In genomic region chr2:119896553-119897089, GRCm38 (mm10) we compare ENCODE assay signal across 8 mouse cellular contexts. TPM values are rescaled to one million over a fixed set of nuclear protein-coding genes. Genes with fewer than 3 reads are reported as not detected.
DNase-seq lines count a peak whose midpoint lies in the region; ATAC-seq and TF ChIP-seq lines count a peak whose summit lies in the region.

No protein-coding gene starts in this region.

- H3K27ac ChIP-seq in layer of hippocampus, adult 2 months, result peak overlapping the region; percentile 91
- peak overlapping the region; percentile 92 for H3K27ac ChIP-seq in embryonic facial prominence, embryonic 14.5 days (replicated peaks; ENCODE audit: low read depth, low read length)
- peak overlapping the region; percentile 87 for H3K27ac ChIP-seq in hindbrain, postnatal 0 days
- H3K27ac ChIP-seq in midbrain, embryonic 10.5 days (replicated peaks), result peak overlapping the region; percentile 89

- no peaks in the 10 kb centered on the region for H3K9me3 ChIP-seq in embryonic facial prominence, embryonic 14.5 days (ENCODE audit: control insufficient read depth, low read length)
- no peaks in the 10 kb centered on the region for H3K9me3 ChIP-seq in hindbrain, postnatal 0 days (ENCODE audit: low read length)
- H3K9me3 ChIP-seq in midbrain, embryonic 10.5 days (replicated peaks), result no peaks in the 10 kb centered on the region

- H3K4me1 ChIP-seq in embryonic facial prominence, embryonic 14.5 days (ENCODE audit: control insufficient read depth, insufficient read depth, low read length), result peaks cover 7% of the 10 kb centered on the region; the same call in 1 of the 2 replicates
- H3K4me1 ChIP-seq in hindbrain, postnatal 0 days (ENCODE audit: insufficient read depth, low read length), result peaks cover 13% of the 10 kb centered on the region
- peaks cover 24% of the 10 kb centered on the region for H3K4me1 ChIP-seq in midbrain, embryonic 10.5 days

- no peak for DNase-seq in layer of hippocampus, adult 2 months (ENCODE audit: low spot score in 2 of 2)
- DNase-seq in layer of hippocampus, adult 9-11 months, result no peak
- DNase-seq in embryonic facial prominence, embryonic 14.5 days (ENCODE audit: low spot score), result no peak
- DNase-seq in hindbrain, postnatal 0 days (ENCODE audit: low spot score), result no peak
- DNase-seq in midbrain, embryonic 10.5 days (ENCODE audit: low spot score), result no peak
- DNase-seq in left cerebral cortex, adult 18-20 months (ENCODE audit: low spot score in 2 of 2), result no peak
- no peak for DNase-seq in frontal cortex, postnatal 10 days (ENCODE audit: low spot score in 2 of 2)
- DNase-seq in gastrocnemius, postnatal 10 days, result no peak

- 14% methylated on average over 18 of the region's 19 CpGs for WGBS in embryonic facial prominence, embryonic 14.5 days
- WGBS in hindbrain, postnatal 0 days, result 15% methylated on average over 18 of the region's 19 CpGs
- WGBS in midbrain, embryonic 10.5 days, result 15% methylated on average over 19 of the region's 19 CpGs

- H3K4me3 ChIP-seq in layer of hippocampus, adult 2 months, result peak overlapping the region; percentile 63
- H3K4me3 ChIP-seq in embryonic facial prominence, embryonic 14.5 days (ENCODE audit: low read depth, low read length), result peak overlapping the region; percentile 59
- peak overlapping the region; percentile 50 for H3K4me3 ChIP-seq in hindbrain, postnatal 0 days (ENCODE audit: low read length)
- H3K4me3 ChIP-seq in midbrain, embryonic 10.5 days, result peak overlapping the region; percentile 66

- ATAC-seq in embryonic facial prominence, embryonic 14.5 days (ENCODE audit: low read depth), result peak; percentile 79
- ATAC-seq in hindbrain, postnatal 0 days, result peak; percentile 69

- H3K4me2 ChIP-seq in embryonic facial prominence, embryonic 14.5 days (ENCODE audit: low read depth, low read length), result peak overlapping the region; percentile 90
- peak overlapping the region; percentile 83 for H3K4me2 ChIP-seq in hindbrain, postnatal 0 days (ENCODE audit: low read depth, low read length)

- H3K27me3 ChIP-seq in embryonic facial prominence, embryonic 14.5 days (replicated peaks; ENCODE audit: control insufficient read depth, insufficient read depth, low read length), result no peaks in the 10 kb centered on the region
- H3K27me3 ChIP-seq in hindbrain, postnatal 0 days (ENCODE audit: insufficient read depth, low read length), result no peaks in the 10 kb centered on the region
- no peaks in the 10 kb centered on the region for H3K27me3 ChIP-seq in midbrain, embryonic 10.5 days (ENCODE audit: low read depth, poor library complexity, severe bottlenecking)

- no peak for TF ChIP-seq CTCF in layer of hippocampus, adult 2 months (conservative IDR thresholded peaks at IDR 0.05)
- TF ChIP-seq CTCF in hindbrain, postnatal 0 days (IDR thresholded peaks at IDR 0.05; ENCODE audit: low read depth), result no peak

- H3K9ac ChIP-seq in embryonic facial prominence, embryonic 14.5 days (ENCODE audit: low read depth, low read length), result peak overlapping the region; percentile 70
- H3K9ac ChIP-seq in hindbrain, postnatal 0 days (replicated peaks; ENCODE audit: low read length), result peak overlapping the region; percentile 44

- H3K36me3 ChIP-seq in embryonic facial prominence, embryonic 14.5 days (ENCODE audit: control insufficient read depth, insufficient read depth, low read length), result no peaks in the 10 kb centered on the region
- no peaks in the 10 kb centered on the region for H3K36me3 ChIP-seq in hindbrain, postnatal 0 days (ENCODE audit: insufficient read depth, low read length)
- H3K36me3 ChIP-seq in midbrain, embryonic 10.5 days, result peaks cover 3% of the 10 kb centered on the region

RNA-seq across cellular contexts. Expression of gene Mga, which starts 0.4 kb away (rescaled TPM):
- 10 to 100 TPM; 66.6 to 72.7 TPM for total RNA-seq in layer of hippocampus, adult 2 months (2021)
- 33.4 and 33.9 TPM in 2 replicates for polyA plus RNA-seq in embryonic facial prominence, embryonic 14.5 days (2014; fragmentation: Nextera tagmentation; extraction: Ambion mirVana)
- total RNA-seq in hindbrain, postnatal 0 days (2014; rRNA removed), result 76.4 and 77.9 TPM in 2 replicates
- 11.4 and 12.6 TPM in 2 replicates for polyA plus RNA-seq in hindbrain, postnatal 0 days (2015; fragmentation: Nextera tagmentation; extraction: Ambion mirVana)
- 23.5 and 28.2 TPM in 2 replicates for polyA plus RNA-seq in midbrain, embryonic 10.5 days (2016; fragmentation: Nextera tagmentation; extraction: Ambion mirVana)
- total RNA-seq in left cerebral cortex, adult 18-20 months (2021), result 10 to 100 TPM; 59.4 to 65.6 TPM
- 10 to 100 TPM; 44.9 to 54.4 TPM for total RNA-seq in gastrocnemius, postnatal 10 days (2021)
